Mouse (Mus musculus) kidney, adult 18-20 months (tissue): ENCODE data around the gene Gm20388.
"Not testable (repeated sequence)": the region's sequence is repeated elsewhere in the genome, so short reads cannot be mapped to it uniquely, and the experiment has no call there.

Experiments used
- DNase-seq: peaks from one replicate; pipeline ENCODE4 v3.0.0; 2021

The Gm20388 gene

GRCm38 (mm10) chr8:123990277-123991049 lies 4079.8 kb downstream of the Gm20388 start:
- no peak for DNase-seq

GRCm38 (mm10) chr8:123992587-123992986 lies 4081.9 kb downstream of the Gm20388 start:
- DNase-seq: peak; percentile 18

- no peak for DNase-seq
Measured at GRCm38 (mm10) chr8:123993597-123993996, 4083.0 kb downstream of the Gm20388 start.

- DNase-seq: no peak
Measured at GRCm38 (mm10) chr8:123993997-123994396, 4083.4 kb downstream of the Gm20388 start.

- no peak for DNase-seq
Measured at GRCm38 (mm10) chr8:123999568-123999967, 4088.9 kb downstream of the Gm20388 start.

GRCm38 (mm10) chr8:124002546-124003108 lies 4092.0 kb downstream of the Gm20388 start:
- DNase-seq: no peak

- no peak for DNase-seq
Measured at GRCm38 (mm10) chr8:124007829-124008228, 4097.2 kb downstream of the Gm20388 start.

- no peak for DNase-seq
Measured at GRCm38 (mm10) chr8:124011580-124011979, 4100.9 kb downstream of the Gm20388 start.

GRCm38 (mm10) chr8:124011989-124012586 lies 4101.4 kb downstream of the Gm20388 start:
- no peak for DNase-seq

GRCm38 (mm10) chr8:124014299-124014698 lies 4103.7 kb downstream of the Gm20388 start:
- not testable (repeated sequence) for DNase-seq

- no peak for DNase-seq
Measured at GRCm38 (mm10) chr8:124014751-124015150, 4104.1 kb downstream of the Gm20388 start.

GRCm38 (mm10) chr8:124019782-124020181 lies 4109.1 kb downstream of the Gm20388 start:
- peak; percentile 29 for DNase-seq

GRCm38 (mm10) chr8:124020439-124021236 lies 4110.0 kb downstream of the Gm20388 start:
- peak; percentile 62 for DNase-seq

GRCm38 (mm10) chr8:124021237-124022227 lies 4110.9 kb downstream of the Gm20388 start, which contains the start of the genes Taf5l and Urb2:
Gene Taf5l, minus strand, starts transcription at chr8:124021397.
Gene Urb2, plus strand, starts transcription at chr8:124021508.
- peak; percentile 96 for DNase-seq

- DNase-seq: not testable (repeated sequence)
Measured at GRCm38 (mm10) chr8:124026265-124026664, 4115.6 kb downstream of the Gm20388 start.

- no peak for DNase-seq
Measured at GRCm38 (mm10) chr8:124027831-124028230, 4117.2 kb downstream of the Gm20388 start.

- no peak for DNase-seq
Measured at GRCm38 (mm10) chr8:124033400-124033799, 4122.8 kb downstream of the Gm20388 start.

- DNase-seq: no peak
Measured at GRCm38 (mm10) chr8:124038121-124038520, 4127.5 kb downstream of the Gm20388 start.

- no peak for DNase-seq
Measured at GRCm38 (mm10) chr8:124039351-124039750, 4128.7 kb downstream of the Gm20388 start.

GRCm38 (mm10) chr8:124042201-124042600 lies 4131.6 kb downstream of the Gm20388 start:
- DNase-seq: no peak

- no peak for DNase-seq
Measured at GRCm38 (mm10) chr8:124044421-124044820, 4133.8 kb downstream of the Gm20388 start.

- DNase-seq: no peak
Measured at GRCm38 (mm10) chr8:124044931-124045330, 4134.3 kb downstream of the Gm20388 start.
